In genomic region chr11:63482593-63482992, GRCm38 (mm10) we compare ENCODE assay signal across 20 mouse cellular contexts.
DNase-seq lines count a peak whose midpoint lies in the region; ATAC-seq and TF ChIP-seq lines count a peak whose summit lies in the region.
"Had no signal": no experiment of that assay in that cellular context is flagged by ENCODE, and none has a peak within 500 bp of the region (broad histone marks: within the 10 kb centered on the region; RNA-seq: fewer than 3 reads in every experiment).

No protein-coding gene starts in this region.

- H3K9me3 ChIP-seq in forebrain, embryonic 11.5 days (ENCODE audit: control insufficient read depth, low read length), result peaks cover 2% of the 10 kb centered on the region; the same call in 1 of the 2 replicates
- H3K9me3 ChIP-seq in forebrain, embryonic 15.5 days, result no peaks in the 10 kb centered on the region
- H3K9me3 ChIP-seq in heart, embryonic 10.5 days, result 0 out of 2 replicates have a peak, but pooled peaks cover 4% of the 10 kb centered on the region
- H3K9me3 ChIP-seq in forebrain, embryonic 16.5 days (ENCODE audit: control insufficient read depth, low read length), result peaks cover 5% of the 10 kb centered on the region; the same call in 1 of the 2 replicates
- H3K9me3 ChIP-seq: hindbrain, embryonic 12.5 days had no signal

- H3K4me2 ChIP-seq in forebrain, embryonic 11.5 days (ENCODE audit: low read depth, low read length, severe bottlenecking), result 0 out of 2 replicates have a peak overlapping the region, but pooled peaks have one; percentile 12
- H3K4me2 ChIP-seq in forebrain, embryonic 15.5 days (replicated peaks), result no peak overlapping the region; the same call in 1 of the 2 replicates
- peak overlapping the region; percentile 17 for H3K4me2 ChIP-seq in forebrain, embryonic 16.5 days (ENCODE audit: low read length)
- H3K4me2 ChIP-seq: heart, embryonic 13.5 days; hindbrain, embryonic 12.5 days had no signal

- TF ChIP-seq CTCF in brain, embryonic 14.5 days (IDR thresholded peaks at IDR 0.05; ENCODE audit: borderline replicate concordance, extremely low read depth, insufficient read depth, insufficient read length), result no peak

- H3K27me3 ChIP-seq in forebrain, embryonic 11.5 days (ENCODE audit: control insufficient read depth, insufficient read depth, low read length), result no peaks in the 10 kb centered on the region; the same call in 1 of the 2 replicates
- no peaks in the 10 kb centered on the region for H3K27me3 ChIP-seq in forebrain, embryonic 15.5 days
- H3K27me3 ChIP-seq in heart, embryonic 10.5 days (ENCODE audit: insufficient read depth, poor library complexity, severe bottlenecking), result no peaks in the 10 kb centered on the region
- H3K27me3 ChIP-seq in forebrain, embryonic 16.5 days (replicated peaks; ENCODE audit: control insufficient read depth, insufficient read depth, low read length), result no peaks in the 10 kb centered on the region
- H3K27me3 ChIP-seq: hindbrain, embryonic 12.5 days; Patski had no signal

- peak; percentile 53 for DNase-seq in forebrain, embryonic 11.5 days (ENCODE audit: low spot score)
- peak; percentile 27 for DNase-seq in heart, embryonic 10.5 days (ENCODE audit: low spot score)
- no peak for DNase-seq in heart, adult 18-20 months
- peak; percentile 67 for DNase-seq in brain, embryonic 14.5 days (ENCODE audit: low read depth)
- DNase-seq in thymus, postnatal 36 days, result no peak
- DNase-seq: adrenal gland, postnatal 14 days; cerebellum, adult 18-20 months; cerebellum, adult 9-11 months; cerebellum, postnatal 36 days; gastrocnemius, postnatal 10 days; heart, postnatal 4 days had no signal

- no peak overlapping the region for H3K27ac ChIP-seq in forebrain, embryonic 11.5 days (ENCODE audit: low read depth, low read length)
- no peak overlapping the region for H3K27ac ChIP-seq in forebrain, embryonic 15.5 days (replicated peaks)
- H3K27ac ChIP-seq in heart, embryonic 10.5 days, result no peak overlapping the region
- no peak overlapping the region for H3K27ac ChIP-seq in forebrain, embryonic 16.5 days (ENCODE audit: low read length)
- H3K27ac ChIP-seq: heart, embryonic 13.5 days; hindbrain, embryonic 12.5 days had no signal

- no peak for TF ChIP-seq POLR2A in brain, embryonic 14.5 days (IDR thresholded peaks at IDR 0.05; ENCODE audit: borderline replicate concordance, extremely low read depth, insufficient read depth, insufficient read length, poor library complexity, severe bottlenecking)

- no peak overlapping the region for H3K9ac ChIP-seq in forebrain, embryonic 11.5 days (ENCODE audit: low read length)
- no peak overlapping the region for H3K9ac ChIP-seq in forebrain, embryonic 15.5 days (replicated peaks)
- H3K9ac ChIP-seq in forebrain, embryonic 16.5 days (replicated peaks; ENCODE audit: low read depth, low read length), result no peak overlapping the region
- H3K9ac ChIP-seq: heart, embryonic 13.5 days; hindbrain, embryonic 12.5 days had no signal

- no peak overlapping the region for H3K4me3 ChIP-seq in forebrain, embryonic 11.5 days (ENCODE audit: low read depth, low read length)
- H3K4me3 ChIP-seq in forebrain, embryonic 15.5 days, result no peak overlapping the region
- no peak overlapping the region for H3K4me3 ChIP-seq in heart, embryonic 10.5 days
- no peak overlapping the region for H3K4me3 ChIP-seq in forebrain, embryonic 16.5 days (replicated peaks; ENCODE audit: low read length)
- H3K4me3 ChIP-seq: heart, embryonic 13.5 days; hindbrain, embryonic 12.5 days had no signal

- ATAC-seq in forebrain, embryonic 11.5 days (replicated peaks; ENCODE audit: low FRiP score), result 0 out of 2 replicates have a peak, but pooled peaks have one; percentile 46
- ATAC-seq in forebrain, embryonic 15.5 days (replicated peaks), result no peak
- no peak for ATAC-seq in forebrain, embryonic 16.5 days
- ATAC-seq: activated CD4-positive, CD25-positive, alpha-beta regulatory T cell, adult 4 months; hindbrain, embryonic 16.5 days; inflammation-experienced regulatory T-cells, adult 6 months; intestine, postnatal 0 days; Patski had no signal

- H3K36me3 ChIP-seq in forebrain, embryonic 11.5 days (ENCODE audit: control insufficient read depth, insufficient read depth, low read length), result no peaks in the 10 kb centered on the region
- no peaks in the 10 kb centered on the region for H3K36me3 ChIP-seq in forebrain, embryonic 15.5 days
- no peaks in the 10 kb centered on the region for H3K36me3 ChIP-seq in heart, embryonic 10.5 days
- H3K36me3 ChIP-seq in forebrain, embryonic 16.5 days (ENCODE audit: control insufficient read depth, insufficient read depth), result no peaks in the 10 kb centered on the region
- H3K36me3 ChIP-seq: heart, embryonic 13.5 days; hindbrain, embryonic 12.5 days had no signal

- WGBS in forebrain, embryonic 11.5 days, result 5% methylated on average over 6 of the region's 6 CpGs
- WGBS in forebrain, embryonic 15.5 days, result 3% methylated on average over 6 of the region's 6 CpGs
- WGBS in heart, embryonic 10.5 days, result 68% methylated on average over 6 of the region's 6 CpGs
- 2% methylated on average over 6 of the region's 6 CpGs for WGBS in forebrain, embryonic 16.5 days

- H3K4me1 ChIP-seq in forebrain, embryonic 11.5 days (replicated peaks; ENCODE audit: control insufficient read depth, insufficient read depth, low read length), result peaks cover 5% of the 10 kb centered on the region; the same call in 1 of the 2 replicates
- peaks cover 10% of the 10 kb centered on the region for H3K4me1 ChIP-seq in forebrain, embryonic 15.5 days
- H3K4me1 ChIP-seq in heart, embryonic 10.5 days, result peaks cover 17% of the 10 kb centered on the region; the same call in 1 of the 2 replicates
- H3K4me1 ChIP-seq in forebrain, embryonic 16.5 days (replicated peaks; ENCODE audit: control insufficient read depth, insufficient read depth, low read length), result peaks cover 6% of the 10 kb centered on the region
- H3K4me1 ChIP-seq: heart, embryonic 13.5 days; hindbrain, embryonic 12.5 days had no signal

Comparison
In these comparisons a context has a peak if more than half of its experiments do, and no peak if none do; other contexts are left out.
1. DNase-seq: peak in forebrain, embryonic 11.5 days (single experiment), heart, embryonic 10.5 days (single experiment) and brain, embryonic 14.5 days (single experiment); none in heart, adult 18-20 months (0 of 2) and thymus, postnatal 36 days (0 of 2).